Mouse (Mus musculus): ENCODE measurements around the gene Exoc4. TPM values are rescaled to one million over a fixed set of nuclear protein-coding genes. Genes with fewer than 3 reads are reported as not detected.

Gene Exoc4
- total RNA-seq, 1 experiment from 2014 or later = 73.9 TPM

GRCm38 (mm10) chr6:33905099-33905498 is 656.2 kb downstream of the Exoc4 start:
- ATAC-seq (replicated peaks; ENCODE audit: low read depth, poor library complexity, severe bottlenecking) = peak; percentile 54

GRCm38 (mm10) chr6:33910671-33911070 is 661.8 kb downstream of the Exoc4 start:
- no peak for ATAC-seq (replicated peaks; ENCODE audit: low read depth, poor library complexity, severe bottlenecking)

GRCm38 (mm10) chr6:33913072-33913471 is 664.2 kb downstream of the Exoc4 start:
- no peak for ATAC-seq (replicated peaks; ENCODE audit: low read depth, poor library complexity, severe bottlenecking)

GRCm38 (mm10) chr6:33913486-33913885 is 664.6 kb downstream of the Exoc4 start:
- ATAC-seq (replicated peaks; ENCODE audit: low read depth, poor library complexity, severe bottlenecking) = no peak

- ATAC-seq (replicated peaks; ENCODE audit: low read depth, poor library complexity, severe bottlenecking) = no peak
These were observed 665.1 kb downstream of the Exoc4 start for GRCm38 (mm10) chr6:33913964-33914363.

GRCm38 (mm10) chr6:33923571-33923970 is 674.7 kb downstream of the Exoc4 start:
- no peak for ATAC-seq (replicated peaks; ENCODE audit: low read depth, poor library complexity, severe bottlenecking)

- no peak for ATAC-seq (replicated peaks; ENCODE audit: low read depth, poor library complexity, severe bottlenecking)
These were observed 676.0 kb downstream of the Exoc4 start for GRCm38 (mm10) chr6:33924888-33925287.

GRCm38 (mm10) chr6:33929342-33930086 is 680.6 kb downstream of the Exoc4 start:
- peak; percentile 92 for ATAC-seq (replicated peaks; ENCODE audit: low read depth, poor library complexity, severe bottlenecking)

- no peak for ATAC-seq (replicated peaks; ENCODE audit: low read depth, poor library complexity, severe bottlenecking)
These were observed 681.4 kb downstream of the Exoc4 start for GRCm38 (mm10) chr6:33930087-33930945.

- no peak for ATAC-seq (replicated peaks; ENCODE audit: low read depth, poor library complexity, severe bottlenecking)
These were observed 689.0 kb downstream of the Exoc4 start for GRCm38 (mm10) chr6:33937906-33938305.

GRCm38 (mm10) chr6:33939169-33939568 is 690.3 kb downstream of the Exoc4 start:
- ATAC-seq (replicated peaks; ENCODE audit: low read depth, poor library complexity, severe bottlenecking) = no peak

- no peak for ATAC-seq (replicated peaks; ENCODE audit: low read depth, poor library complexity, severe bottlenecking)
These were observed 698.1 kb downstream of the Exoc4 start for GRCm38 (mm10) chr6:33946911-33947489.

- ATAC-seq (replicated peaks; ENCODE audit: low read depth, poor library complexity, severe bottlenecking) = no peak
These were observed 701.2 kb downstream of the Exoc4 start for GRCm38 (mm10) chr6:33950113-33950512.

- ATAC-seq (replicated peaks; ENCODE audit: low read depth, poor library complexity, severe bottlenecking) = no peak
These were observed 706.6 kb downstream of the Exoc4 start for GRCm38 (mm10) chr6:33955469-33955868.

GRCm38 (mm10) chr6:33958281-33958680 is 709.4 kb downstream of the Exoc4 start:
- ATAC-seq (replicated peaks; ENCODE audit: low read depth, poor library complexity, severe bottlenecking) = no peak

- no peak for ATAC-seq (replicated peaks; ENCODE audit: low read depth, poor library complexity, severe bottlenecking)
These were observed 711.9 kb downstream of the Exoc4 start for GRCm38 (mm10) chr6:33960766-33961165.

GRCm38 (mm10) chr6:33963092-33963491 is 714.2 kb downstream of the Exoc4 start:
- ATAC-seq (replicated peaks; ENCODE audit: low read depth, poor library complexity, severe bottlenecking) = no peak

- ATAC-seq (replicated peaks; ENCODE audit: low read depth, poor library complexity, severe bottlenecking) = no peak
These were observed 716.7 kb downstream of the Exoc4 start for GRCm38 (mm10) chr6:33965571-33965970.

- ATAC-seq (replicated peaks; ENCODE audit: low read depth, poor library complexity, severe bottlenecking) = no peak
These were observed 719.9 kb downstream of the Exoc4 start for GRCm38 (mm10) chr6:33968746-33969145.

- ATAC-seq (replicated peaks; ENCODE audit: low read depth, poor library complexity, severe bottlenecking) = no peak
These were observed 723.9 kb downstream of the Exoc4 start for GRCm38 (mm10) chr6:33972801-33973200.

- ATAC-seq (replicated peaks; ENCODE audit: low read depth, poor library complexity, severe bottlenecking) = no peak
These were observed 727.7 kb downstream of the Exoc4 start for GRCm38 (mm10) chr6:33976576-33976975.
